Mouse (Mus musculus): ENCODE measurements at regions not wholly inside any gene's neighbourhood (a gene's known extent, or its start where the extent isn't known, plus 50 kb on each side); places are given as distances from the start of the nearest gene placed in this dataset.
"Not testable (repeated sequence)": the region's sequence is repeated elsewhere in the genome, so short reads cannot be mapped to it uniquely, and the experiment has no call there.

DNA sequence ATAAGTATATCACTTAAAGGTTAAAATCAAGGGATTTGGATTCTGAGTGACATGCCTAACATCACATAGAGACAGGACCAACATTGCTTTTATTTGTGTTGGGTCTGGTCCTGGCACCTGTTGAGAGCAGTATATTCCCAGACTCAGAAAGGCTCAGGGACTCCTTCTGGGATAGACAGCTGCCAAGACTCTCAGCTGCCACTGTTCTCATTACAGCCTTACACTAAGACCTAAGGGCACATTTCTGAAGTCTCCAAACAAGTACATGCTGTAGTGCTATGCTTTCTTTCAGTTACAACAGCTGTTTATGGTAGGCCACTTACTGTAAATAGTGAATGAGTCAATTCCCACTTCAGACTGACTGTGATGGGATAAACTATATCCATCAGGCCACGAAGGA lies 77.7 kb upstream of the Fam13a start:
- Histone ChIP-seq H3K27ac (ENCODE audit: low read length) (no peak overlapping the region), H3K9me3 (ENCODE audit: control insufficient read depth, low read length) (no peaks in the 10 kb centered on the region), H3K4me2 (ENCODE audit: low read depth, low read length) (no peak overlapping the region), H3K36me3 (ENCODE audit: control insufficient read depth, insufficient read depth, low read length) (no peaks in the 10 kb centered on the region), H3K27me3 (ENCODE audit: control insufficient read depth, insufficient read depth, low read depth, low read length) (no peaks in the 10 kb centered on the region), H3K4me3 (ENCODE audit: low read length) (no peak overlapping the region), H3K9ac (ENCODE audit: low read length) (no peak overlapping the region), H3K4me1 (replicated peaks; ENCODE audit: control insufficient read depth, insufficient read depth, low read length) (no peaks in the 10 kb centered on the region)
- WGBS, result 63% methylated on average over 1 of the region's 1 CpGs
- ATAC-seq (ENCODE audit: low read depth), result no peak

DNA sequence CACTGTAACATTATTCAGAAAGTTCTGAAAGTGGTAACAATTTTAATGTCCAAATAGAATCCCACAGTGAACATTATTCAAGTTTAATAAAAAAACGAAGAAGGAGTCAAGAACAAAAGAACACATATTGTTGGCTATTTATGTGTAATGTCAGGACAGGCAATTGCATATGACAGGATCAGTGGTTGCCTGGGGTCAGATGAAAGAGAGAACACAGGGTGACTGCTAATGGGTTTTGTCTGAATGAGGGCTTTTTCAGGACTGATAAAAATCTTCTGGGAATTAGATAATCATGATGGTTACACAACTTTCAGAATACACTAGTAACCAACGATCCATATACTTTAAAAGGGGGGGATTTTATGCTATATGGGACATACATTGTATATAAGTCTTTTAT lies 79.6 kb upstream of the Fam13a start:
- H3K27ac ChIP-seq (ENCODE audit: low read length), result no peak overlapping the region
- H3K4me1 ChIP-seq (replicated peaks; ENCODE audit: control insufficient read depth, insufficient read depth, low read length), result no peaks in the 10 kb centered on the region
- 40% methylated on average over 2 of the region's 2 CpGs for WGBS
- H3K4me2 ChIP-seq (ENCODE audit: low read depth, low read length), result no peak overlapping the region
- H3K27me3 ChIP-seq (ENCODE audit: control insufficient read depth, insufficient read depth, low read depth, low read length), result no peaks in the 10 kb centered on the region
- no peak overlapping the region for H3K4me3 ChIP-seq (ENCODE audit: low read length)
- no peaks in the 10 kb centered on the region for H3K36me3 ChIP-seq (ENCODE audit: control insufficient read depth, insufficient read depth, low read length)
- H3K9me3 ChIP-seq (ENCODE audit: control insufficient read depth, low read length), result no peaks in the 10 kb centered on the region
- H3K9ac ChIP-seq (ENCODE audit: low read length), result no peak overlapping the region
- no peak for ATAC-seq (ENCODE audit: low read depth)

DNA sequence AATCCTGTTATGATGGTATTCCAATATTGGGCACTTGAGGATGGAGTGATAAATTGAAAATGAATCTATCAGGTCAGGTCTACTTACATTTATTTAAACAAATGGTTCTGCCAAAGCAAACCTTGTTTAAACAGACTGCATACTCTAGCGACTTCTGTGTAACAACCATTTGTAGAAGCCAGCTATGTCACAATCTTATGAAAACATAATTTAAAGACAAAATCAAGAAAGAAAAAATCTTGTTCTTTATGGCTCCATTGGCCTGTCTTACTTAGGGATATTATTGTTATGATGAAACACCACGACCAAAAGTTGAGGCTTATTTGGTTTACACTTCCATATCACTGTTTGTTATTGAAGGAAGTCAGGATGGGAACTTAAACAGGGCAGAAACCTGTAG lies 80.1 kb upstream of the Fam13a start:
- 15% methylated on average over 2 of the region's 2 CpGs for WGBS
- no peaks in the 10 kb centered on the region for H3K36me3 ChIP-seq (ENCODE audit: control insufficient read depth, insufficient read depth, low read length)
- no peaks in the 10 kb centered on the region for H3K9me3 ChIP-seq (ENCODE audit: control insufficient read depth, low read length)
- H3K4me2 ChIP-seq (ENCODE audit: low read depth, low read length), result no peak overlapping the region
- H3K27me3 ChIP-seq (ENCODE audit: control insufficient read depth, insufficient read depth, low read depth, low read length), result no peaks in the 10 kb centered on the region
- no peak overlapping the region for H3K4me3 ChIP-seq (ENCODE audit: low read length)
- ATAC-seq (ENCODE audit: low read depth), result no peak
- H3K4me1 ChIP-seq (replicated peaks; ENCODE audit: control insufficient read depth, insufficient read depth, low read length), result no peaks in the 10 kb centered on the region
- H3K9ac ChIP-seq (ENCODE audit: low read length), result no peak overlapping the region
- no peak overlapping the region for H3K27ac ChIP-seq (ENCODE audit: low read length)

DNA sequence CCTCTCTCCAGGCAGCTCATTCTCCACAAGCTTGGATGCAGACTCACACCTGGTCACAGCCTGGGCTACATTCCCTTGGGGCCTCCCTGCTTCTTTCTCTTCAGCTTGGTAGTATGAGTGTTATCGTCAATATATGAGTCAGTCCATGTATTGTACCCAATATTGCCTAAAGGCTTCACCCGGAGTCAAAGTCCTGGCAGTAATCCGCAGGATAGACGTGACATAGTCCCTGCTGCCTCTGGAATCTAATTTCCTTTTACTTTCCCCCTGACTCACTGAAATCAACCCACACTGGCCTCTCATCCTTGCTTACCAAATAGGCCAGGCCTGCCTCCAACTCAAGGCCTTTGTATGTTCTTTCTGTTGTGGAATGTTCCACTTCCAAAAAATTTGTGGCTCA lies 83.8 kb upstream of the Fam13a start:
- Histone ChIP-seq H3K9me3 (ENCODE audit: control insufficient read depth, low read length) (no peaks in the 10 kb centered on the region), H3K4me2 (ENCODE audit: low read depth, low read length) (no peak overlapping the region), H3K27ac (ENCODE audit: low read length) (no peak overlapping the region), H3K9ac (ENCODE audit: low read length) (no peak overlapping the region), H3K36me3 (ENCODE audit: control insufficient read depth, insufficient read depth, low read length) (no peaks in the 10 kb centered on the region), H3K4me3 (ENCODE audit: low read length) (no peak overlapping the region), H3K4me1 (replicated peaks; ENCODE audit: control insufficient read depth, insufficient read depth, low read length) (no peaks in the 10 kb centered on the region), H3K27me3 (ENCODE audit: control insufficient read depth, insufficient read depth, low read depth, low read length) (no peaks in the 10 kb centered on the region)
- no peak for ATAC-seq (ENCODE audit: low read depth)
- WGBS, result 77% methylated on average over 4 of the region's 4 CpGs

DNA sequence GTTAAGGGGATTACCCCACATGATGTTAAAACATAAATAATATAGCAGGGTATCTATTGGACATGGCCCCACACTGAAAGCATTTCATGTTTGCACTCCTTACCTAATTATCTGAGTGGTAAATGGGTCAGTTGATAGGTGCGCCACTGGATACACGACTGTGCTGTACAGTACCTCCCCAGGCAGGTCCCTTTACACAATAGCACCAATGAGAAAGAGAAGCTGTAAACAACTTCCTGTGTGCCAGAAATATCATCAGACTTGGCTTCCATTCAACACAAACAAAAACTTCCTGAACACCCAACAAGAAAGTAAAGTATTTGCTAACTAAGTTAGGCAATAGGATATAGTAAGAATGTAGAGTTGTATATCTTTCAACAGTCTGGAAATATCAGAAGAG lies 76.3 kb upstream of the Tigd2 start:
- 51% methylated on average over 2 of the region's 2 CpGs for WGBS
- ATAC-seq (ENCODE audit: low read depth), result peak; percentile 75

DNA sequence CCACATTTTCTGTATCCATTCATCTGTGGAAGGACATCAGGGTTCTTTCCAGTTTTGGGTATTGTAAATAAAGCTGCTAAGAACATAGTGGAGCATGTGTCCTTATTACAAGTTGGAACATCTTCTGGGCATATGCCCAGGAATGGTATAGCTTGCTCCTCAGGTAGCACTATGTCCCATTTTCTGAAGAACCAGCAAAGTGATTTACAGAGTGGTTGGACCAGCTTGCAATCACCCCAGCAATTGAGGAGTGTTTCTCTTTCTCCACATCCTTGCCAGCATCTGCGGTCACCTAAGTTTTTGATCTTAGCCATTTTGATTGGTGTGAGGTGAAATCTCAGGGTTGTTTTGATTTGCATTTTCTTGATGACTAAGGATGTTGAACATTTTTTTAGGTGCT lies 74.9 kb upstream of the Tigd2 start:
- ATAC-seq (ENCODE audit: low read depth); H3K4me2 ChIP-seq (ENCODE audit: low read depth, low read length); H3K27ac ChIP-seq (ENCODE audit: low read length); H3K36me3 ChIP-seq (ENCODE audit: control insufficient read depth, insufficient read depth, low read length); H3K9me3 ChIP-seq (ENCODE audit: control insufficient read depth, low read length); H3K27me3 ChIP-seq (ENCODE audit: control insufficient read depth, insufficient read depth, low read depth, low read length); H3K4me1 ChIP-seq (replicated peaks; ENCODE audit: control insufficient read depth, insufficient read depth, low read length); H3K9ac ChIP-seq (ENCODE audit: low read length); H3K4me3 ChIP-seq (ENCODE audit: low read length): not testable (repeated sequence)
- WGBS, result 88% methylated on average over 1 of the region's 1 CpGs

More for the DNA sequence above, 76.3 kb upstream of the Tigd2 start:
- H3K36me3 ChIP-seq (ENCODE audit: control insufficient read depth, insufficient read depth, low read length), result no peaks in the 10 kb centered on the region
- H3K27me3 ChIP-seq (ENCODE audit: control insufficient read depth, insufficient read depth, low read depth, low read length), result no peaks in the 10 kb centered on the region
- H3K27ac ChIP-seq (ENCODE audit: low read length), result no peak overlapping the region
- no peak overlapping the region for H3K9ac ChIP-seq (ENCODE audit: low read length)
- H3K9me3 ChIP-seq (ENCODE audit: control insufficient read depth, low read length), result no peaks in the 10 kb centered on the region
- H3K4me2 ChIP-seq (ENCODE audit: low read depth, low read length), result no peak overlapping the region
- no peaks in the 10 kb centered on the region for H3K4me1 ChIP-seq (replicated peaks; ENCODE audit: control insufficient read depth, insufficient read depth, low read length)
- H3K4me3 ChIP-seq (ENCODE audit: low read length), result no peak overlapping the region

DNA sequence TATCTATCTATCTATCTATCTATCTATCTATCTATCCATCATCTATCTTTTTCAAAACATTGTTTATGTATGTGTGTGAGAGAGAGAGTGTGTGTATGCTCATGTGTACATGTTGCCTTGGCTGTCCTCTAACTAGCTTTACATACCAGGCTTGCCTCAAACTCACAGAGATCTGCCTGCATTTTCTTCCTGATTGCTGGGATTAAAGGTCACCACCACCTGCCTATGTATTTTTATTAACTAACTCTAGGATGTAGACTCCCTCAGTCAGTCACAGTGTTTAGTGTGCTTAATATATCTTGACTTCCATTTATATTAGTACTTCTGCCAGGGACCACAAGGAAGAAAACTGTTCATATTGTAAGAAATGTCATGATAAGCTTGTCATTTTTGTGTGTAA lies 69.0 kb upstream of the Tigd2 start:
- no peak overlapping the region for H3K27ac ChIP-seq (ENCODE audit: low read length)
- ATAC-seq (ENCODE audit: low read depth), result no peak

DNA sequence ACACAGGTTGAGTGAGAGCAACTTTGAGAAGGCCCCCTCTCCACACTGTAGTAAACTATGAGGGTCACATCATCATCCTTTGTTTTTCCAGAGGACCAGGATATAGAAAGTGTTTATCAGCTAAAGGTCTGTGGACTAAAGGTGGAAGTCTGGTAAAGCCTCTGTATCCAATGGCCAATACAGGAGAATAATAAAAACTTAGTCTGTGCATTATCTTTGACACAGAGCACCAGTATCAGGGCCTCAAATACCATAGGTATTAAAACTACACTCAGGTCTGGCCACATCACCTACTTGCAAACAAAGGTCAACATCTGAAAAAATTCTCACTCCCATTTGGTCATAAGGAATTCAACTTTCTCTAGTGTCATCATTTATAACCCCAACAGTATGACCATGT lies 66.6 kb upstream of the Tigd2 start:
- H3K36me3 ChIP-seq (ENCODE audit: control insufficient read depth, insufficient read depth, low read length), result no peaks in the 10 kb centered on the region
- no peak for ATAC-seq (ENCODE audit: low read depth)
- no peaks in the 10 kb centered on the region for H3K4me1 ChIP-seq (replicated peaks; ENCODE audit: control insufficient read depth, insufficient read depth, low read length)
- no peaks in the 10 kb centered on the region for H3K9me3 ChIP-seq (ENCODE audit: control insufficient read depth, low read length)
- H3K27me3 ChIP-seq (ENCODE audit: control insufficient read depth, insufficient read depth, low read depth, low read length), result no peaks in the 10 kb centered on the region
- no peak overlapping the region for H3K4me2 ChIP-seq (ENCODE audit: low read depth, low read length)
- H3K4me3 ChIP-seq (ENCODE audit: low read length), result no peak overlapping the region
- H3K9ac ChIP-seq (ENCODE audit: low read length), result no peak overlapping the region
- H3K27ac ChIP-seq (ENCODE audit: low read length), result no peak overlapping the region

More for the DNA sequence above, 69.0 kb upstream of the Tigd2 start:
- Histone ChIP-seq H3K9ac (ENCODE audit: low read length) (no peak overlapping the region), H3K4me1 (replicated peaks; ENCODE audit: control insufficient read depth, insufficient read depth, low read length) (no peaks in the 10 kb centered on the region), H3K9me3 (ENCODE audit: control insufficient read depth, low read length) (no peaks in the 10 kb centered on the region), H3K36me3 (ENCODE audit: control insufficient read depth, insufficient read depth, low read length) (no peaks in the 10 kb centered on the region), H3K4me3 (ENCODE audit: low read length) (no peak overlapping the region), H3K27me3 (ENCODE audit: control insufficient read depth, insufficient read depth, low read depth, low read length) (no peaks in the 10 kb centered on the region), H3K4me2 (ENCODE audit: low read depth, low read length) (no peak overlapping the region)

DNA sequence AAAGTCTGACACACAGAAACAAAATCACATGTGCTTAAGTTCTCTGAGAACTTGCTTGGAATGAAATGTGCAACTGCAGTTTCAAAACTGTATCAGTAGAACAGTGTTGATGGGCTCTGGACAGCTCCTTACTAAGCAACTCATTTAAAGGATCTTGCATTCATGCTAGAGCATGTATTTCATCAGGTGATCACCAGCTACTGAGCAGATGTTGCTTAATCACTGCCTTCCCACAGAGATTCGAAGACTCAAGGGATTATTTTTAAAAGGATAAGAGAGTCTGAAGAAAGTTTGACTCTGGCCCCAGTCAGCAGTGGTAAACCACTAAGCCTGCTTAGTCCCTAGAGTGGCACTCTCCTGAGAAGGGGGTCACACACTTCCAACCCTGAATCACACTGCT lies 61.2 kb upstream of the Tigd2 start:
- H3K4me1 ChIP-seq (replicated peaks; ENCODE audit: control insufficient read depth, insufficient read depth, low read length), result no peaks in the 10 kb centered on the region
- no peak for ATAC-seq (ENCODE audit: low read depth)
- H3K9me3 ChIP-seq (ENCODE audit: control insufficient read depth, low read length), result no peaks in the 10 kb centered on the region
- H3K9ac ChIP-seq (ENCODE audit: low read length), result no peak overlapping the region
- no peaks in the 10 kb centered on the region for H3K36me3 ChIP-seq (ENCODE audit: control insufficient read depth, insufficient read depth, low read length)
- H3K4me2 ChIP-seq (ENCODE audit: low read depth, low read length), result no peak overlapping the region
- no peak overlapping the region for H3K4me3 ChIP-seq (ENCODE audit: low read length)
- no peak overlapping the region for H3K27ac ChIP-seq (ENCODE audit: low read length)
- no peaks in the 10 kb centered on the region for H3K27me3 ChIP-seq (ENCODE audit: control insufficient read depth, insufficient read depth, low read depth, low read length)
- 60% methylated on average over 1 of the region's 1 CpGs for WGBS

DNA sequence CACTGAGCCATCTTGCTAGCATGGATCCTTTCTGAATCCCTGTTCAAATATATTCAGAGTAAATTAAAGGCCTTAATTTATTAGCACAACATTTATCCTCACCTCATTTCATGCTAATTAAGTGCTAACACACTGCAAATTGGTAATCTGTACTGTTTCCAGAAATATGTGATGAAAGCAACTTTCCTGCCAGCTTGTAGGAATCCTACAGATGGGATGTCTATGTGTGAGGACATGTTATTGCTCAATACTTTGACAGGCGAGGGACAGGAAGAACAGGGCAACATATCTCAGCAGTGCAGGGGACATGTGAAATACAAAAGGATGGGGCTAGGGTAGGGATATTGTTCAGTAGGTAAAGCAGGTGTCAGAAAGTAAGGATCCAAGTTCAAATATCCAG lies 53.0 kb upstream of the Tigd2 start:
- Histone ChIP-seq H3K9ac (ENCODE audit: low read length) (no peak overlapping the region), H3K4me2 (ENCODE audit: low read depth, low read length) (no peak overlapping the region), H3K36me3 (ENCODE audit: control insufficient read depth, insufficient read depth, low read length) (no peaks in the 10 kb centered on the region), H3K27ac (ENCODE audit: low read length) (no peak overlapping the region), H3K4me1 (replicated peaks; ENCODE audit: control insufficient read depth, insufficient read depth, low read length) (no peaks in the 10 kb centered on the region), H3K27me3 (ENCODE audit: control insufficient read depth, insufficient read depth, low read depth, low read length) (no peaks in the 10 kb centered on the region), H3K9me3 (ENCODE audit: control insufficient read depth, low read length) (no peaks in the 10 kb centered on the region), H3K4me3 (ENCODE audit: low read length) (no peak overlapping the region)
- peak; percentile 74 for ATAC-seq (ENCODE audit: low read depth)
- 26% methylated on average over 1 of the region's 1 CpGs for WGBS
